Mouse (Mus musculus): Measurements from ENCODE around the gene Olfr1298.

The Olfr1298 gene

GRCm38 (mm10) chr2:111649101-111649500 lies at the start of gene Olfr1298:
Gene Olfr1298, minus strand, starts transcription at chr2:111649201.
- in situ Hi-C loops (cut with MboI; ENCODE audit: unreplicated experiment in 2 of 2), result no loop called here

GRCm38 (mm10) chr2:111661119-111661518 lies 12.1 kb upstream of the Olfr1298 start, which contains the start of gene Olfr1299:
Gene Olfr1299, plus strand, starts transcription at chr2:111661419.
- in situ Hi-C loops (cut with MboI; ENCODE audit: unreplicated experiment in 2 of 2), result no loop called here

- in situ Hi-C loops (cut with MboI; ENCODE audit: unreplicated experiment in 2 of 2), result no loop called here
Observed at GRCm38 (mm10) chr2:111626397-111626796, 22.6 kb downstream of the Olfr1298 start, which contains the start of gene Olfr1297. Gene Olfr1297, minus strand, starts transcription at chr2:111626497.
